Mouse (Mus musculus): ENCODE measurements around the gene Dlg2. TPM values are rescaled to one million over a fixed set of nuclear protein-coding genes. Genes with fewer than 3 reads are reported as not detected.

Dlg2 gene
- polyA plus RNA-seq, 1 experiment, result 6.0 TPM

DNA sequence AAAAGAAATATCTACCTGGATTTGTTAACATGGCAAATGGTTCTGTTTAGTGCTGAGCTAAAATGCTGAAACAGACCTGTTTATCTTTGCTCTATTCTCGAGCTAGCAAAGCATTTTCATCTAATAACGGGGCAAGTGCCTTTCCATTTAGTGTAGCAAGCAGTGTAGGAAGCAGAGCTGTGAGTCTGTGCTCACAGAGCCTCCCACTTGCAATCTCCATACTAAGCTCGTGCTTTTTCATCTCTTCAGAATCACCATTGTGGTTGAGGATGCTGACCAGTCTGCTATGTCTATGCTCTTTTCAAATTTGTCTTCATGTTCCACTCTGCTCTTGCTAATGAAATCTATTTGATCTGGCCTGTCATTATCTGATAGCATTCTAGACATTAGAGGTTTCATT lies 1002.7 kb downstream of the Dlg2 start:
- no peak overlapping the region for H3K4me3 ChIP-seq (ENCODE audit: control insufficient read depth, insufficient read depth, low read length)
- no peak for DNase-seq
- H3K36me3 ChIP-seq (ENCODE audit: control insufficient read depth, insufficient read depth, low read length), result no peaks in the 10 kb centered on the region
- whole genome bisulfite sequencing, result 79% methylated on average over 3 of the region's 3 CpGs
- H3K27ac ChIP-seq (ENCODE audit: control insufficient read depth, insufficient read depth, low read length), result no peak overlapping the region
- H3K27me3 ChIP-seq (ENCODE audit: control insufficient read depth, insufficient read depth, low read length), result no peaks in the 10 kb centered on the region
- TF ChIP-seq POLR2A (IDR thresholded peaks at IDR 0.05; ENCODE audit: control insufficient read depth, extremely low read depth, insufficient read depth, low read length, poor library complexity), result no peak
- no peaks in the 10 kb centered on the region for H3K4me1 ChIP-seq (replicated peaks; ENCODE audit: control insufficient read depth, insufficient read depth, low read length)

DNA sequence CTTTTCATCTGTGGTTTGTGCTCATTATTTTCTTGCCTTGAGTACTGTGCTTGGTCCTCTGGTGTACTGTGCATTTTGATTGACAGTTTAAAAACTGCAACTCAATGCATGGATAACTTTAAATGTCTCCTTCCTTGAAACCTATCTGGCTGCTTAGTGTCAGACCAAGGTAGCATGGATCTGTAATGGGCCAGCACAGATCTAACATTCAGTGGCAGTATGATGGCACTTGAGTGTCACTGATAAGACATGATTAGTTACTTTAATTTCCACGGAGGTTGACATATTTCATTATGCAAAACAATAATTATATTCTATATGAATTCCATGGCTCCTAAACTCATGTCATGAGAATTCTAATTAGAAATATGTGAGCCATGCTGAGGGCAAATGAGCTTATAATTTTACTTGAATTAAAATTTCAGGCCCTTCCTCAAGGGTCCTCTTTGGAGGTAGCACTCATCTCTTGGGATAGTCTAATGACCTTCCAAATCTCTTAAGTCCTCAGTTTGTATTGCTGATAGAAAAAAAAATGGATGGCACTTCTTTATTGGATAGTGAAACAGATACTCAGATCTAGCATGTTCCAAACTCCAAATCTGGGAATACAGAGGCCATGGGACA lies 1005.2 kb downstream of the Dlg2 start:
- H3K4me1 ChIP-seq (replicated peaks; ENCODE audit: control insufficient read depth, insufficient read depth, low read length), result no peaks in the 10 kb centered on the region
- H3K4me3 ChIP-seq (ENCODE audit: control insufficient read depth, insufficient read depth, low read length), result no peak overlapping the region
- no peak overlapping the region for H3K27ac ChIP-seq (ENCODE audit: control insufficient read depth, insufficient read depth, low read length)
- no peak for TF ChIP-seq POLR2A (IDR thresholded peaks at IDR 0.05; ENCODE audit: control insufficient read depth, extremely low read depth, insufficient read depth, low read length, poor library complexity)
- TF ChIP-seq CTCF (IDR thresholded peaks at IDR 0.05; ENCODE audit: borderline replicate concordance, control insufficient read depth, extremely low read depth, insufficient read depth, low read length, poor library complexity), result no peak
- DNase-seq, result no peak
- H3K27me3 ChIP-seq (ENCODE audit: control insufficient read depth, insufficient read depth, low read length), result no peaks in the 10 kb centered on the region
- 82% methylated on average over 1 of the region's 1 CpGs for WGBS
- H3K36me3 ChIP-seq (ENCODE audit: control insufficient read depth, insufficient read depth, low read length), result no peaks in the 10 kb centered on the region

DNA sequence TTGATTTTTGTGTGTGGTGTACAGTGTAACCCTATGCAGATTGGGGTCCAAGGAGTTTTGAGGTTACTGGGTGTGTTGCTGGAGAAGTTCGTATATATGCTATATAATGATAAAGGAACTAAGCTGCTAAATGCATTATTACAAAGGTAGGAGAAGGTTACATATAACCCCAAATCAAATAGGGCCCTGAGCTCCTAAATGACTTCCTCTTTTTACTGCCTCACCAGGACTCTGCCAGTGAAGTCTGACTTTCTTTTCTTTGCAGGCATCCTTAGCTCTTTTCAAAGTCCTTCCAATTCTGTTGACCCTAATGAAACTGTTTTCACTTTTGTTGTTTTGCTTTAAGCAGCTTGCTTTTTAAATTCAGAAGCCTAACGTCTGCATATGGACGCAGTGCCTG lies 1016.8 kb downstream of the Dlg2 start:
- no peak for DNase-seq
- H3K27me3 ChIP-seq (ENCODE audit: control insufficient read depth, insufficient read depth, low read length), result no peaks in the 10 kb centered on the region
- H3K4me1 ChIP-seq (replicated peaks; ENCODE audit: control insufficient read depth, insufficient read depth, low read length), result no peaks in the 10 kb centered on the region
- TF ChIP-seq POLR2A (IDR thresholded peaks at IDR 0.05; ENCODE audit: control insufficient read depth, extremely low read depth, insufficient read depth, low read length, poor library complexity) (no peak), CTCF (IDR thresholded peaks at IDR 0.05; ENCODE audit: borderline replicate concordance, control insufficient read depth, extremely low read depth, insufficient read depth, low read length, poor library complexity) (no peak)
- no peaks in the 10 kb centered on the region for H3K36me3 ChIP-seq (ENCODE audit: control insufficient read depth, insufficient read depth, low read length)
- WGBS, result 41% methylated on average over 3 of the region's 3 CpGs
- no peak overlapping the region for H3K27ac ChIP-seq (ENCODE audit: control insufficient read depth, insufficient read depth, low read length)
- no peak overlapping the region for H3K4me3 ChIP-seq (ENCODE audit: control insufficient read depth, insufficient read depth, low read length)

DNA sequence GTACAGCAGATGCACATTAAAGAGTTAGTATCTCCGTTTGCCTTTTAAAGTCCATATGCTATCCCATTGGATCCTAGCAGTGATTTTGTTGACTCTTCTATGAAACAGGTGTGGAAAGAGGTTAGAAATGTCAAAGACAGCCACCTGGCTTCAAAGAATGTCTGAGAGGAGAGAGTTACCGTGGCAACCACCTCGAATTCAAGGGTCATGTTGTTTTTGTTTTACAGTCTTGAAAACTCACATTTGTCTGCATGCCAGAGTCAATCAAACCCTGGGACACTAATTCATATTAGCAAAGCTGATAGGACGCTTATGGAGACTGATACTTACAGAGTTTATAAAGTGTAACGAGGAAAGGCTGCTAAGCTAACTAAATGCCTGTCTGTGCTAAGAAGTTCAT lies 1019.1 kb downstream of the Dlg2 start:
- H3K27ac ChIP-seq (ENCODE audit: control insufficient read depth, insufficient read depth, low read length), result no peak overlapping the region
- no peaks in the 10 kb centered on the region for H3K36me3 ChIP-seq (ENCODE audit: control insufficient read depth, insufficient read depth, low read length)
- no peak for DNase-seq
- H3K27me3 ChIP-seq (ENCODE audit: control insufficient read depth, insufficient read depth, low read length), result no peaks in the 10 kb centered on the region
- TF ChIP-seq POLR2A (IDR thresholded peaks at IDR 0.05; ENCODE audit: control insufficient read depth, extremely low read depth, insufficient read depth, low read length, poor library complexity) (no peak), CTCF (IDR thresholded peaks at IDR 0.05; ENCODE audit: borderline replicate concordance, control insufficient read depth, extremely low read depth, insufficient read depth, low read length, poor library complexity) (no peak)
- WGBS, result 88% methylated on average over 5 of the region's 5 CpGs
- H3K4me1 ChIP-seq (replicated peaks; ENCODE audit: control insufficient read depth, insufficient read depth, low read length), result no peaks in the 10 kb centered on the region
- H3K4me3 ChIP-seq (ENCODE audit: control insufficient read depth, insufficient read depth, low read length), result no peak overlapping the region

DNA sequence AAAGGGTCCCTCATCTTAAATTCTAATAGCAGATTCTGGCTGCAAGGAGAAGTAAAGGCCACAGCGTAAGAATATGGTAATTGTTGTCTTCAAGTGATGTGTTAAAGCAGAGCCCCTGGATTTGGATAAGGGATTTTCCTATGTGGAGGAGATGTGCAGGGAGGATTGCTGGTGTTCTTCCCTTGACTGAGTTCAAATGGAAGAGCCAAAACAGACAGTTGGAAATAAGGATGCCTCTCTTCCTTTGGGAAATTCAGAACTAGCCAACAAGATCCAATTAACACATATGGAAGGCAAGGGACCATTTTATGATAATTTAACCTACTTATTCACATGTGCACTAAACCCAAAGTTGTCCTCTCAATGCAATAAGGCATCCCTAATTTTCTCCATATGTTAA lies 1034.6 kb downstream of the Dlg2 start:
- Histone ChIP-seq H3K27me3 (ENCODE audit: control insufficient read depth, insufficient read depth, low read length) (no peaks in the 10 kb centered on the region), H3K27ac (ENCODE audit: control insufficient read depth, insufficient read depth, low read length) (no peak overlapping the region), H3K4me3 (ENCODE audit: control insufficient read depth, insufficient read depth, low read length) (no peak overlapping the region), H3K4me1 (replicated peaks; ENCODE audit: control insufficient read depth, insufficient read depth, low read length) (no peaks in the 10 kb centered on the region), H3K36me3 (ENCODE audit: control insufficient read depth, insufficient read depth, low read length) (no peaks in the 10 kb centered on the region)
- 88% methylated on average over 1 of the region's 1 CpGs for WGBS
- DNase-seq, result no peak
- TF ChIP-seq POLR2A (IDR thresholded peaks at IDR 0.05; ENCODE audit: control insufficient read depth, extremely low read depth, insufficient read depth, low read length, poor library complexity), result no peak
- TF ChIP-seq CTCF (IDR thresholded peaks at IDR 0.05; ENCODE audit: borderline replicate concordance, control insufficient read depth, extremely low read depth, insufficient read depth, low read length, poor library complexity), result no peak

DNA sequence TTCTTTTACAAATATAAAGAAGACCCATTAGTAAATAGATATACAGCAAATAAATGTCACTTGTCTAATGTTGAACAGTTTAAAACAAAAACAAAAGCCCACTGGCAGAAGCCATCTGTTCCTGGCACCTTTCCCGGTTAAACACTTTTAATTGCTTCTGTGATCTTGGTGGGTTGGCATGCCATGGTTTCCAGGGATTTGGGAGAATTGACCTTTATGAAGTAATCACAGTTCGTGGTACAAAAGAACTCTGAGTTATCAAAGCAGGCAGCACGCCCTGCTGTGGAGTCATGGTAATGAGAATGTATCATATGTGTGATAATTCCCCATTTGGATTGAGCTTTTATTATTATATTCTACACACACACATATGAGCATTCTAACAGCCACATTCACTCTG lies 1038.0 kb downstream of the Dlg2 start:
- TF ChIP-seq CTCF (IDR thresholded peaks at IDR 0.05; ENCODE audit: borderline replicate concordance, control insufficient read depth, extremely low read depth, insufficient read depth, low read length, poor library complexity) (no peak), POLR2A (IDR thresholded peaks at IDR 0.05; ENCODE audit: control insufficient read depth, extremely low read depth, insufficient read depth, low read length, poor library complexity) (no peak)
- 87% methylated on average over 3 of the region's 3 CpGs for WGBS

DNA sequence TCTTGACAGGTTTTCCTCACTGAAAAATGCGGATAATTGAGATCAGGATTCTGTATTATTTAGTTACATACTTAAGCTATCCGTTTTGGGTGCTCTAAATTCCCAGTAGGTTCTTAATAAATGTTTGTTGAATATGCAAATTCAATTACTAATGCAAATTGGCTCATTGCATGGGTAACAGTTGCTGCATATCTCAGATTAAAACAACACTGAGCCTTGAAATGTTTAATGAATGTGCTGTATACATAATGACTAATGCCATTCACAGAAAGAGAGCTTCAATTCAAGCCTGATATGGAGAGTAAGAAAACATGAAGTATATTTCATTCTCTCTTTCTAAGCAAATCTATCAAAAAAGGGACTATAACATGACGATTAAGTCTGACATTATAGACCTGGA lies 1039.8 kb downstream of the Dlg2 start:
- DNase-seq, result no peak
- WGBS, result 89% methylated on average over 3 of the region's 3 CpGs
- TF ChIP-seq POLR2A (IDR thresholded peaks at IDR 0.05; ENCODE audit: control insufficient read depth, extremely low read depth, insufficient read depth, low read length, poor library complexity) (no peak), CTCF (IDR thresholded peaks at IDR 0.05; ENCODE audit: borderline replicate concordance, control insufficient read depth, extremely low read depth, insufficient read depth, low read length, poor library complexity) (no peak)

More for the DNA sequence above, 1038.0 kb downstream of the Dlg2 start:
- H3K27ac ChIP-seq (ENCODE audit: control insufficient read depth, insufficient read depth, low read length), result no peak overlapping the region
- H3K4me3 ChIP-seq (ENCODE audit: control insufficient read depth, insufficient read depth, low read length), result no peak overlapping the region
- H3K4me1 ChIP-seq (replicated peaks; ENCODE audit: control insufficient read depth, insufficient read depth, low read length), result no peaks in the 10 kb centered on the region
- H3K27me3 ChIP-seq (ENCODE audit: control insufficient read depth, insufficient read depth, low read length), result no peaks in the 10 kb centered on the region
- no peaks in the 10 kb centered on the region for H3K36me3 ChIP-seq (ENCODE audit: control insufficient read depth, insufficient read depth, low read length)
- DNase-seq, result no peak

More for the DNA sequence above, 1039.8 kb downstream of the Dlg2 start:
- H3K27me3 ChIP-seq (ENCODE audit: control insufficient read depth, insufficient read depth, low read length), result no peaks in the 10 kb centered on the region
- no peak overlapping the region for H3K4me3 ChIP-seq (ENCODE audit: control insufficient read depth, insufficient read depth, low read length)
- H3K4me1 ChIP-seq (replicated peaks; ENCODE audit: control insufficient read depth, insufficient read depth, low read length), result no peaks in the 10 kb centered on the region
- no peaks in the 10 kb centered on the region for H3K36me3 ChIP-seq (ENCODE audit: control insufficient read depth, insufficient read depth, low read length)
- no peak overlapping the region for H3K27ac ChIP-seq (ENCODE audit: control insufficient read depth, insufficient read depth, low read length)
